Mouse (Mus musculus): ENCODE results near the gene Mmp25. TPM values are rescaled to one million over a fixed set of nuclear protein-coding genes. Genes with fewer than 3 reads are reported as not detected.
A peak's percentile ranks its signal among the peaks of the same experiment; 100 is the strongest.

Gene Mmp25
- total and polyA plus RNA-seq, 2 experiments = under 0.01 to 0.10 TPM

DNA sequence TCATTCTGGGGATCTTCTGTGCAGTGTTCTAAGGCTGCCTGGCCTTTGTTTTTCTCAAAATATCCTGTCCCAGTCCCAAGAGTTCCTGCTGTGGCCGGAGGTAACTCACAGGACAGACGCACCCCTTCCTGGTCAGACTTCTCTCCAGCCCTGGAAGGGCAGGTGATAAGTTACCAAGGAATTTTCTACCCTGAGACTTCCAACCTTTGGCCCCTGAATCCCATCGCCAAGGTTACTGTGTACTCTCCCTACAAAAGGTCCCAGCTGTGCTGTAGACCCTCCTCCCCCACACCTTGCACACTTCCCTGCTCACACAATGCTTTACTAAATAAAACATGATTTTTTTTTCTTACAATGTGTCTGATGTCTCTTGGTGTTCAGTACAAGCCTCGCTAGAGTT lies 37.0 kb upstream of the Mmp25 start:
- TF ChIP-seq CTCF (IDR thresholded peaks at IDR 0.05; ENCODE audit: low read depth, low read length) = no peak
- no peak for TF ChIP-seq POLR2A (IDR thresholded peaks at IDR 0.05; ENCODE audit: extremely low read depth, insufficient read depth, low read length)
- Histone ChIP-seq H3K27ac (replicated peaks; ENCODE audit: insufficient read depth, low read depth, low read length) (no peak overlapping the region), H3K27me3 (ENCODE audit: control insufficient read depth, insufficient read depth, low read length) (peaks cover 15% of the 10 kb centered on the region), H3K36me3 (ENCODE audit: control insufficient read depth, insufficient read depth, low read length) (no peaks in the 10 kb centered on the region), H3K79me2 (ENCODE audit: control insufficient read depth, insufficient read depth, low read length) (no peaks in the 10 kb centered on the region), H3K9ac (ENCODE audit: low read depth, low read length) (no peak overlapping the region), H3K4me1 (ENCODE audit: control insufficient read depth, insufficient read depth, low read length) (0 out of 2 replicates have a peak, but pooled peaks cover 1% of the 10 kb centered on the region), H3K4me3 (ENCODE audit: insufficient read depth, low read depth, low read length) (no peak overlapping the region)
- no peak for DNase-seq (ENCODE audit: extremely low read depth, low read depth, low spot score)
- 52% methylated on average over 4 of the region's 4 CpGs for whole genome bisulfite sequencing

DNA sequence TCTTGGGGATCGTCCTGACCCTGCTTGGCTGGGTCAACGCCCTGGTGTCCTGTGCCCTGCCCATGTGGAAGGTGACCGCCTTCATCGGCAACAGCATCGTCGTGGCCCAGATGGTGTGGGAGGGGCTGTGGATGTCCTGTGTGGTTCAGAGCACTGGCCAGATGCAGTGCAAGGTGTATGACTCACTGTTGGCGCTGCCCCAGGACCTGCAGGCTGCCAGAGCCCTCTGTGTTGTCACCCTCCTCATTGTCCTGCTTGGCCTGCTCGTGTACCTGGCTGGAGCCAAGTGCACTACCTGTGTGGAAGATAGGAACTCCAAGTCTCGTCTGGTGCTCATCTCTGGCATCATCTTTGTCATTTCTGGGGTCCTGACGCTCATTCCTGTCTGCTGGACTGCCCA lies 36.0 kb upstream of the Mmp25 start:
- H3K79me2 ChIP-seq (ENCODE audit: control insufficient read depth, insufficient read depth, low read length) = no peaks in the 10 kb centered on the region
- H3K27ac ChIP-seq (replicated peaks; ENCODE audit: insufficient read depth, low read depth, low read length) = no peak overlapping the region
- no peak overlapping the region for H3K4me3 ChIP-seq (ENCODE audit: insufficient read depth, low read depth, low read length)
- no peak for TF ChIP-seq POLR2A (IDR thresholded peaks at IDR 0.05; ENCODE audit: extremely low read depth, insufficient read depth, low read length)
- no peak for TF ChIP-seq CTCF (IDR thresholded peaks at IDR 0.05; ENCODE audit: low read depth, low read length)
- DNase-seq (ENCODE audit: extremely low read depth, low read depth, low spot score) = no peak
- H3K36me3 ChIP-seq (ENCODE audit: control insufficient read depth, insufficient read depth, low read length) = no peaks in the 10 kb centered on the region
- WGBS = 43% methylated on average over 10 of the region's 10 CpGs
- no peak overlapping the region for H3K9ac ChIP-seq (ENCODE audit: low read depth, low read length)
- H3K27me3 ChIP-seq (ENCODE audit: control insufficient read depth, insufficient read depth, low read length) = peaks cover 15% of the 10 kb centered on the region
- 0 out of 2 replicates have a peak, but pooled peaks cover 4% of the 10 kb centered on the region for H3K4me1 ChIP-seq (ENCODE audit: control insufficient read depth, insufficient read depth, low read length)

DNA sequence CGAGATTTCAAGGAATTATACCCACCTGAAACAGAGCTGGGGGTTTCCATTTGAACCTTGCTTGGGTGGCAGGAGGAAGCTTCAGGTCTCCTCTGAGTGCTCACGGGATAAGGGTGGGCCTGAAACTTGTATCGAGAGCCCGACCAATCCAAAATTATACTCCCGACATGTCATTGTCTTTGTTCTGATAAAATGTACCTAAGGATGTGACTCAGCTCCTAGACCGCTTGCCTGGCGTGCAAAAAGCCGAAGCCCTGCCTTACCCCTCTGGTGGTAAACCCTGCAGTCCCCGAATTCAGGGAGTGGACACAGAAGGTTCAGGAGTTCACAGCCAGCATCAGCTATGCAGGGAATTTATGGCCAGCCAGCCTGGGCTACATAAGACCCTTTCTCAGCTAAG lies 35.3 kb upstream of the Mmp25 start:
- Histone ChIP-seq H3K79me2 (ENCODE audit: control insufficient read depth, insufficient read depth, low read length) (no peaks in the 10 kb centered on the region), H3K4me1 (ENCODE audit: control insufficient read depth, insufficient read depth, low read length) (0 out of 2 replicates have a peak, but pooled peaks cover 4% of the 10 kb centered on the region), H3K27me3 (ENCODE audit: control insufficient read depth, insufficient read depth, low read length) (peaks cover 15% of the 10 kb centered on the region), H3K9ac (ENCODE audit: low read depth, low read length) (no peak overlapping the region), H3K27ac (replicated peaks; ENCODE audit: insufficient read depth, low read depth, low read length) (no peak overlapping the region), H3K36me3 (ENCODE audit: control insufficient read depth, insufficient read depth, low read length) (no peaks in the 10 kb centered on the region), H3K4me3 (ENCODE audit: insufficient read depth, low read depth, low read length) (no peak overlapping the region)
- TF ChIP-seq POLR2A (IDR thresholded peaks at IDR 0.05; ENCODE audit: extremely low read depth, insufficient read depth, low read length) (no peak), CTCF (IDR thresholded peaks at IDR 0.05; ENCODE audit: low read depth, low read length) (no peak)
- DNase-seq (ENCODE audit: extremely low read depth, low read depth, low spot score) = no peak
- WGBS = 73% methylated on average over 9 of the region's 9 CpGs

DNA sequence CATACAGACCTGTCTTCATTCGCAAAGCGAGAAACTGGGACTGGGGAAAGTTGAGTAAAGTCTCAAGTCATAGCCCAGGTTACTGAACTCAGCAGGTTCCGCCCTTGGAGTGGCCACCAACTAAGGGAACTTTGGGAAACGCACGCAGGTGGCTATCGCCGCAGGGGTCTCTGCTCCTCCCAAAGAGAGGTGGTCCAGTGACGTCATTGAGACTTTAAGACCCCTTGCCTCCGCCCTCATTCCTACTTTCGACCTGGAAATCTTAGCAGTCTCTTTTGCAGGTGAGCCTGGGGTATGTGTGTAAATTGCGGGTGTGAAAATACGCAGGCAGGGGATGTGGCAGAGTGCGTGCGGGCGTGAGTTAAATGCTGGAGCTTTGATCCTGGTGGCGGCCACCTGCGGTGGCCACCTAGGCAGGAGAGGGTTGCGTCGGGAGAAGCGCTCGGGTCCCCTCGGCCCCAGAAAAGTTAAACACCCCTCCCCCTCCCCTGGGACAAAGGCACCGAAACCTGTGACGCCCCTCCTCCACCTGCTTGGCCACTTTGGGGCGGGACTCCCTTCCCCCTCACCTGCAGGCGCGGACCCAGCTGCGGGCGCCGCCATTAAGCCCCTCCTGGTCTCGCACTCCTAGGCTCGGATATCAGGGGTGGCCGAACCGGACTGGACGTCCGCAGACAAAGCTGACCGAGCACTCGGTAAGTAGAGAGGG lies 34.2 kb upstream of the Mmp25 start, which contains the start of gene Cldn6:
Gene Cldn6 (plus strand): TSS at position 123 of the 709 bp plus-strand sequence.
- Histone ChIP-seq H3K9ac (ENCODE audit: low read depth, low read length) (no peak within 1 kb of the TSS), H3K27me3 (ENCODE audit: control insufficient read depth, insufficient read depth, low read length) (peaks cover 15% of the 10 kb centered on the region), H3K4me3 (ENCODE audit: insufficient read depth, low read depth, low read length) (no peak within 1 kb of the TSS), H3K4me1 (ENCODE audit: control insufficient read depth, insufficient read depth, low read length) (peaks cover 9% of the 10 kb centered on the region), H3K79me2 (ENCODE audit: control insufficient read depth, insufficient read depth, low read length) (no peaks in the 10 kb centered on the region), H3K36me3 (ENCODE audit: control insufficient read depth, insufficient read depth, low read length) (no peaks in the 10 kb centered on the region), H3K27ac (replicated peaks; ENCODE audit: insufficient read depth, low read depth, low read length) (no peak within 1 kb of the TSS)
- DNase-seq (ENCODE audit: extremely low read depth, low read depth, low spot score) = no peak
- TF ChIP-seq POLR2A (IDR thresholded peaks at IDR 0.05; ENCODE audit: extremely low read depth, insufficient read depth, low read length) (no peak), CTCF (IDR thresholded peaks at IDR 0.05; ENCODE audit: low read depth, low read length) (no peak)
- 11% methylated on average over 38 of the region's 38 CpGs for WGBS

DNA sequence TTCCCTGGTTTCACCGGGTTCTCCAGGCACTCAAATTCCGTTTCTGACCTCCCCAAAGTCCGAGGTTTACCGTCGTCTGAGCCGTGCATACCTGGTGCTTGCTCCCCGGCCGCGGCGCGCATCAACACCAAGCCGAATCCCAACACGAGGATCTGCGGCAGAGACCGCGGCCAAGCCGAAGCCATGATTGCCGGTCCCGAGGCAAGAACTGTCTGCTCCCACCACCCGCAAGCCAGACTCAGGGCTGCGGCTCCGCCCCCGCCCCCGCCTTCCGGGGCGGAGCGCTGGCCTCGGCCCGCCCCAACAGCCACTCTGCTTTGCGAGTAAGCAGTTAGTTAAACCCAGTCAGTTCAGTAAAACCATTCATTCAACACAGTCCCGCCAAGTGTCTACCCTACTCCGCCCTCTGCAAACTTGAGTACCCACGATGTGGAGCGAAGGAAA lies 32.2 kb upstream of the Mmp25 start, which contains the start of gene Tnfrsf12a:
Gene Tnfrsf12a (minus strand): TSS at position 233 of the 444 bp plus-strand sequence.
- WGBS = under 1% methylated on average over 34 of the region's 34 CpGs
- H3K79me2 ChIP-seq (ENCODE audit: control insufficient read depth, insufficient read depth, low read length) = no peaks in the 10 kb centered on the region
- peak within 1 kb of the TSS; percentile 75 for H3K9ac ChIP-seq (ENCODE audit: low read depth, low read length)
- H3K4me1 ChIP-seq (ENCODE audit: control insufficient read depth, insufficient read depth, low read length) = peaks cover 12% of the 10 kb centered on the region
- TF ChIP-seq CTCF (IDR thresholded peaks at IDR 0.05; ENCODE audit: low read depth, low read length) (no peak), POLR2A (IDR thresholded peaks at IDR 0.05; ENCODE audit: extremely low read depth, insufficient read depth, low read length) (peak; percentile 95)
- peak; percentile 67 for DNase-seq (ENCODE audit: extremely low read depth, low read depth, low spot score)
- H3K4me3 ChIP-seq (ENCODE audit: insufficient read depth, low read depth, low read length) = peak within 1 kb of the TSS; percentile 72
- H3K27ac ChIP-seq (replicated peaks; ENCODE audit: insufficient read depth, low read depth, low read length) = peak within 1 kb of the TSS; percentile 33
- no peaks in the 10 kb centered on the region for H3K36me3 ChIP-seq (ENCODE audit: control insufficient read depth, insufficient read depth, low read length)
- peaks cover 7% of the 10 kb centered on the region; the same call in 1 of the 2 replicates for H3K27me3 ChIP-seq (ENCODE audit: control insufficient read depth, insufficient read depth, low read length)
